Mouse (Mus musculus): ENCODE results near the gene Lamp5.
A peak's percentile ranks its signal among the peaks of the same experiment; 100 is the strongest.

Gene Lamp5

GRCm38 (mm10) chr2:136051688-136052289, at the start of gene Lamp5:
Gene Lamp5, plus strand, starts transcription at chr2:136052239.
- no peak for DNase-seq

- no peak for DNase-seq
Measured at GRCm38 (mm10) chr2:136003836-136004235, 48.2 kb upstream of the Lamp5 start.

- DNase-seq, result no peak
Measured at GRCm38 (mm10) chr2:136006280-136006679, 45.8 kb upstream of the Lamp5 start.

- DNase-seq, result no peak
Measured at GRCm38 (mm10) chr2:136012759-136013158, 39.3 kb upstream of the Lamp5 start.

GRCm38 (mm10) chr2:136048464-136048863, 3.6 kb upstream of the Lamp5 start:
- no peak for DNase-seq

GRCm38 (mm10) chr2:136050793-136051615, 1.0 kb upstream of the Lamp5 start:
- DNase-seq, result peak; percentile 8

- peak; percentile 28 for DNase-seq
Measured at GRCm38 (mm10) chr2:136057861-136058331, 5.9 kb downstream of the Lamp5 start.

- no peak for DNase-seq
Measured at GRCm38 (mm10) chr2:136058398-136058797, 6.4 kb downstream of the Lamp5 start.

- no peak for DNase-seq
Measured at GRCm38 (mm10) chr2:136059029-136059669, 7.1 kb downstream of the Lamp5 start.

- no peak for DNase-seq
Measured at GRCm38 (mm10) chr2:136064356-136064755, 12.3 kb downstream of the Lamp5 start.

- no peak for DNase-seq
Measured at GRCm38 (mm10) chr2:136095978-136096377, 43.9 kb downstream of the Lamp5 start.

GRCm38 (mm10) chr2:136097143-136097542, 45.1 kb downstream of the Lamp5 start:
- DNase-seq, result no peak

- no peak for DNase-seq
Measured at GRCm38 (mm10) chr2:136107597-136107996, 55.6 kb downstream of the Lamp5 start.

GRCm38 (mm10) chr2:136108124-136109037, 56.3 kb downstream of the Lamp5 start:
- DNase-seq, result no peak

- no peak for DNase-seq
Measured at GRCm38 (mm10) chr2:136109038-136109363, 57.0 kb downstream of the Lamp5 start.

GRCm38 (mm10) chr2:136113374-136113773, 61.3 kb downstream of the Lamp5 start:
- no peak for DNase-seq

- DNase-seq, result no peak
Measured at GRCm38 (mm10) chr2:136118006-136118405, 66.0 kb downstream of the Lamp5 start.

Data from kidney, postnatal 10 days (tissue).